Mouse (Mus musculus) ES-Bruce4 (cell line): ENCODE measurements around the gene Vil1.

ENCODE experiments used
- CTCF ChIP-seq: IDR thresholded peaks from one replicate; pipeline ENCODE4 v1.8.1; 2011; ENCODE audit warnings: low read depth, low read length
- POLR2A ChIP-seq: IDR thresholded peaks from one replicate; pipeline ENCODE4 v1.8.1; 2011; ENCODE audit warnings: low read length; ENCODE audit not compliant: insufficient read depth

DNA sequence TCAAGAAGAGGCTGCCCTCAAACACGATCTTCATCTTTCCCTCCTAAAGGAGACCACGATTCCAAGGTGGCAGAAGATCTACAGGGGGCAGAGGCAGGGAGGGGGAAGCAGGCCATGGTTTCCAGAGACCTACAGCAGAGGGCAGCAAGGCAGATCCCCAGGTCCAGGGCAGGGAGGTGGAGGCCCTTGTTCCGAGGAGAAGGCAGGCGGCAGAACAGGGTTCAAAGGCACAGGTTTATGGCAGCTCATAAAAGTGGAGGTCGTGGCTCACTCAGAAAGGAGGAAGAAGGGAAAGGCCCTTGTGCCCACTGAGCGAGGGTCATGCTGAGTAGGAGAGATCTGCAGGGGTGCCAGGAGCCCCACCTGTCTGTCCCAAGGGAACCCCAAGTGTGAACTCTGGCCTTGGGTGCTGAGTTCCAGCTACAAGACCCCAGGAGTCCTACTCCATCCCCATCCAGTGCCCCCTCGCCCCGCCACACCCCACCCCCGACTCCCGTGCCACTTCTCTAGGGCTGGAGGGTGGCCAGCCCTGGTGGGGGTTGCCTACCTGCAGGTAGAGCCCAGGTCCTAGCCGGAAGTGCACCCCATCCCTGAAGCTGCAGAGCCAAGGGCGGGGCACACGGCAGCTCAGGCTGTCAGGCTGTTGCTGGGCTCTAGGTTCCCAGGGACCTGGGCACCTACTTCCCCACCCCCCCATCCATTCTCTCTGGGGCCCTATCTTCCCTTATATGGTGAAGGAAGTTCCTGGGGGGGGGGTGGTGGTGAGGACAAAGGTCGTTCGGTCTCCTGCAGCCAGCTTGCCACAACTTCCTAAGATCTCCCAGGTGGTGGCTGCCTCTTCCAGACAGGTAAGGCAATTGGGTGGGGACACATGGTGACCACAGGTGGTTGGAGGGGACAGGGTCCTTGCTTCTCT is at the start of gene Vil1:
- TF ChIP-seq POLR2A: no peak
- TF ChIP-seq CTCF: no peak
